Mouse (Mus musculus) forebrain, postnatal 0 days (tissue): ENCODE measurements around the gene Asb7. TPM values are rescaled to one million over a fixed set of nuclear protein-coding genes. Genes with fewer than 3 reads are reported as not detected.

Experiments
- ATAC-seq: fragments of 200-750 bp; cut with Nextera tagmentation; 2 replicates; pipeline ENCODE4 v1.8.0; 2017; ENCODE audit warnings: mild to moderate bottlenecking, moderate library complexity
- DNase-seq: peaks from one replicate; pipeline ENCODE4 v3.0.0-alpha.2; 2015
- H3K27ac ChIP-seq: fragments of 300-500 bp; sonication (generic); 2 replicates; pipeline ENCODE4 v1.5.1; 2014; ENCODE audit warnings: low read depth, mild to moderate bottlenecking, antibody characterized with exemption, low read length, moderate library complexity, mixed read lengths
- H3K27me3 ChIP-seq: fragments of 300-500 bp; sonication (generic); 2 replicates; pipeline ENCODE4 v1.6.1; 2014; ENCODE audit warnings: mild to moderate bottlenecking, low read length, mixed read lengths; ENCODE audit not compliant: insufficient read depth
- H3K36me3 ChIP-seq: fragments of 300-500 bp; sonication (generic); 2 replicates; pipeline ENCODE4 v1.6.1; 2014; ENCODE audit warnings: mild to moderate bottlenecking, moderate library complexity; ENCODE audit not compliant: insufficient read depth
- H3K4me1 ChIP-seq: fragments of 300-500 bp; sonication (generic); 2 replicates; pipeline ENCODE4 v1.6.1; 2014; ENCODE audit warnings: antibody characterized with exemption; ENCODE audit not compliant: insufficient read depth
- H3K4me2 ChIP-seq: fragments of 300-500 bp; sonication (generic); 2 replicates; pipeline ENCODE4 v1.6.1; 2014; ENCODE audit warnings: low read depth, mild to moderate bottlenecking, moderate library complexity
- H3K4me3 ChIP-seq: fragments of 300-500 bp; sonication (generic); 2 replicates; pipeline ENCODE4 v1.5.1; 2014; ENCODE audit warnings: low read depth, low read length, mixed read lengths
- H3K9ac ChIP-seq: fragments of 300-500 bp; sonication (generic); 2 replicates; pipeline ENCODE4 v1.6.1; 2014; ENCODE audit warnings: mild to moderate bottlenecking
- H3K9me3 ChIP-seq: fragments of 300-500 bp; sonication (generic); 2 replicates; pipeline ENCODE4 v1.6.1; 2016; ENCODE audit warnings: low read length
- CTCF ChIP-seq: sonication (generic); IDR thresholded peaks from 2 replicates; pipeline ENCODE4 v1.5.1; 2016; ENCODE audit warnings: antibody characterized with exemption, control low read depth, low read depth
- WGBS: fragments of 180-500 bp; shearing (Covaris S2); extraction: QIAGEN DNeasy Blood & Tissue Kit; methylation state at CpG from one replicate; pipeline ENCODE4 v1.1.7; 2014; 5-methylcytosine and 5-hydroxymethylcytosine counted together
- polyA plus RNA-seq: library from polyadenylated mRNA; unstranded; fragments of >200 nt; fragmentation: Nextera tagmentation; extraction: Ambion mirVana; gene quantifications from 2 replicates; pipeline ENCODE4 v1.2.1, GENCODE M21; 2015
- total RNA-seq: library from RNA; depleted of rRNA; stranded (reverse); fragments of >200 nt; gene quantifications from 2 replicates; pipeline ENCODE4 v1.2.3, GENCODE M21; 2014

Asb7 gene
- total and polyA plus RNA-seq, 2 experiments from 2014 or later = 12.3 to 29.9 TPM

- DNase-seq = no peak
- no peak overlapping the region for H3K27ac ChIP-seq
- TF ChIP-seq CTCF = no peak
- no peaks in the 10 kb centered on the region for H3K27me3 ChIP-seq
- no peaks in the 10 kb centered on the region for H3K9me3 ChIP-seq
- WGBS = 89% methylated on average over 6 of the region's 6 CpGs
- no peak overlapping the region for H3K4me2 ChIP-seq
- ATAC-seq = no peak
- H3K9ac ChIP-seq = no peak overlapping the region
- no peak overlapping the region for H3K4me3 ChIP-seq
- H3K36me3 ChIP-seq = peaks cover 11% of the 10 kb centered on the region; the same call in 1 of the 2 replicates
- no peaks in the 10 kb centered on the region for H3K4me1 ChIP-seq
Measured at GRCm38 (mm10) chr7:66724954-66725353, 35.6 kb upstream of the Asb7 start.

DNA sequence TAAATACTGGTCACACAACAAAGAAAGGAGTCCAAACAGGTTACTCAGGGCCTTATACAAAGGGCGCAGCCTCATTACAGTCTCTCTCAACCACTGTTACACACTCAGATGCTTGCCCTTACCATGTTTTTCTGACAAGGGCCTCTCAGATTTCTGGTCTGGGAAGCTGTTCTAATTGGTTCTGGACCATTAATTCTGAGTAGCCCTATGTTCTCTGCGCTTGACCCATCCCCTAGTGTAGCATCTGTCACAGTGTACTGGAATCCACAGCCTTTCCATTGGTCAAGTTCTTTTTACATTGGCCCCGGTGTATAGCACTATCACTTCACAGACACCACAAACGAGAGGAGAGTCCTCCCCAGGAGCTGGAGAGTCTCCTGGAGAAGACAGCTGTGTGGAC lies 35.1 kb upstream of the Asb7 start:
- peaks cover 11% of the 10 kb centered on the region; the same call in 1 of the 2 replicates for H3K36me3 ChIP-seq
- H3K9ac ChIP-seq = no peak overlapping the region
- no peaks in the 10 kb centered on the region for H3K27me3 ChIP-seq
- TF ChIP-seq CTCF = no peak
- WGBS = 74% methylated on average over 4 of the region's 4 CpGs
- no peak overlapping the region for H3K27ac ChIP-seq
- ATAC-seq = no peak
- H3K4me2 ChIP-seq = no peak overlapping the region
- H3K4me3 ChIP-seq = no peak overlapping the region
- peaks cover 1% of the 10 kb centered on the region; the same call in 1 of the 2 replicates for H3K9me3 ChIP-seq
- H3K4me1 ChIP-seq = no peaks in the 10 kb centered on the region
- DNase-seq = no peak

DNA sequence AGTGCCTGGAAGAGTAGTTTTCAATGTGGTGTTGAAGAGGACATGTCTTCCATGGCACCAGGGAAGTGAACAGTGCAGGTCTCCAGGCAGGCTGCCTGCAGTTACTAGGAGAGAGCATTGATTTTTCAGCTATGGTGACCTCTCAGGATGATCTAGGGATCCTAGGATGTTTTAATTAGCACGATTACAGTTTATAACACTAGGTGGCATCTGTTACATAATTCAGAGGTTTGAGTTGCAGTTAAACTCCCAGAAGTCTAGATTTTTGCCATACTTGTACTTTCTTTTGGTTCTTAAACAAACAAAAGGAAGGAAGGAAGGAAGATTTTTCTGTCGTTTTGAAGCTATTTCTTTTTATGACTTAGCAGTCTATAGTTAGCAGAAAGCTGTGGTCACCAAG lies 21.8 kb upstream of the Asb7 start:
- Histone ChIP-seq H3K4me2 (no peak overlapping the region), H3K4me3 (no peak overlapping the region), H3K9ac (no peak overlapping the region), H3K36me3 (peaks cover 44% of the 10 kb centered on the region), H3K4me1 (no peaks in the 10 kb centered on the region), H3K27ac (no peak overlapping the region), H3K27me3 (no peaks in the 10 kb centered on the region), H3K9me3 (no peaks in the 10 kb centered on the region)
- WGBS = 60% methylated on average over 2 of the region's 2 CpGs
- DNase-seq = peak; percentile 41
- peak; percentile 59 for TF ChIP-seq CTCF
- no peak for ATAC-seq

DNA sequence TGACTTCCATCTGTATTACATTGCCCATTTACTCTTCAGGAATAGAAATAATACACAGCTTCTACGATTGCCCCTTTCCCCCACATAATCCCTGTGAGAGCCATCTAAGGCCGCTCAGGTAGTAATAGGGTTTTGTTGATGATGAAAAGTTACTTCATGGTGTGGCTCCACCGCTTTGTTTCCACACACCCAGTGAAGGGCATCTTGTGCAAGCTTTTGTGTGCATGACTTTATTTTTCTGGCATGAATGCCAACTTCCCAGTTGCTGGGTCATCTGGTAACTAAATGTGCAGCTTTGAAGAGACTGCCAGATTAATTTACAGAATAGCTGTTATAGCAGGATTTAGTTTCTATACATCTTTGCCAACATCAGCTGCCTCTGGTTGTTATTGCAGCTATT lies 15.2 kb upstream of the Asb7 start:
- H3K4me2 ChIP-seq = no peak overlapping the region
- no peak overlapping the region for H3K4me3 ChIP-seq
- no peaks in the 10 kb centered on the region for H3K9me3 ChIP-seq
- TF ChIP-seq CTCF = no peak
- DNase-seq = no peak
- no peaks in the 10 kb centered on the region for H3K27me3 ChIP-seq
- no peaks in the 10 kb centered on the region for H3K4me1 ChIP-seq
- H3K27ac ChIP-seq = no peak overlapping the region
- peaks cover 28% of the 10 kb centered on the region for H3K36me3 ChIP-seq
- ATAC-seq = no peak
- 86% methylated on average over 3 of the region's 3 CpGs for WGBS
- H3K9ac ChIP-seq = no peak overlapping the region

GRCm38 (mm10) chr7:66702721-66703120 lies 13.3 kb upstream of the Asb7 start:
- Histone ChIP-seq H3K9ac (no peak overlapping the region), H3K9me3 (no peaks in the 10 kb centered on the region), H3K4me1 (no peaks in the 10 kb centered on the region), H3K4me3 (no peak overlapping the region), H3K27ac (no peak overlapping the region), H3K36me3 (0 out of 2 replicates have a peak, but pooled peaks cover 27% of the 10 kb centered on the region), H3K4me2 (no peak overlapping the region), H3K27me3 (no peaks in the 10 kb centered on the region)
- WGBS = 95% methylated on average over 7 of the region's 7 CpGs
- ATAC-seq = no peak
- no peak for TF ChIP-seq CTCF
- no peak for DNase-seq

- TF ChIP-seq CTCF = no peak
- ATAC-seq (no peak), DNase-seq (no peak)
- H3K36me3 ChIP-seq = peaks cover 12% of the 10 kb centered on the region; the same call in 1 of the 2 replicates
- 0 out of 2 replicates have a peak, but pooled peaks cover 3% of the 10 kb centered on the region for H3K4me1 ChIP-seq
- H3K4me2 ChIP-seq = no peak overlapping the region
- WGBS = 84% methylated on average over 7 of the region's 7 CpGs
- H3K27ac ChIP-seq = no peak overlapping the region
- no peak overlapping the region for H3K4me3 ChIP-seq
- H3K27me3 ChIP-seq = no peaks in the 10 kb centered on the region
- H3K9me3 ChIP-seq = no peaks in the 10 kb centered on the region
- no peak overlapping the region for H3K9ac ChIP-seq
Measured at GRCm38 (mm10) chr7:66694467-66694866, 5.1 kb upstream of the Asb7 start.

DNA sequence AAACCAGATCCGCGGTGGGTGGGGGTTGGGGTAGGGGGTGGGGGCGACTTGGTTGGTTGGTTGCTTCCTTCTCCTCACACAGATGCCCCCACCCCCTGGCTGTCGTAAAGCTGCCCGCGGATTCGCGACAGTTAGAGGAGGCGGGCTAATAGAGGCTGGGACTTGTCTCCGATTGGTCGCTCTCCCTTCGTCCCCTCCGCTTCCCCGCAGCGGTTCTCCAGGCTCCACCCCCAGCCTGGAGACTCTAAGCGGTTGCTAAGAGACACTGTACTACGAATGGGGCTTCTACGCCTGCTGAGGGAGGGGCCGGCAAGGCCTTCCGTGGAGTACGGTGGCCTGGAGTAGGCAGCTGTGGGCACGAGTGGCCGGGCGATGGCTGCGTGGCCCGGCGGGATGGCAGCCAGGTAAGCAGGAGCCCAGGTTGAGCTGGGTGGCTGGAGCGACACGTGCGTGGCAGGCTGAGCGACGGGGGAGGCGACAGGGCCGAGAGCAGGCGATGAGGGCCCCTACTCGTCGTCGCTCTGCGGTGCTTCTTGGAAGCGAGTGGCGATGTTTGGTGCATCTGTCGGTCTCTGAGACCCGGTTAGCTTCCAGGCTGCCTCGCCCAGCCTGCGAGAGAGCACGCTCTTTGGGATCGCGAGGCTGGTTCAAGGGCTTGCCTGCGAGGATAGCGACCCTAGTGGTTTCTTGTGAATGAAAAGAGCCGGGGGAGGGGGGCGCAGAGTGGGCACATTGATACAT lies 394 bp upstream of the Asb7 start, which contains the start of gene Lins1:
Gene Lins1 (plus strand): TSS at position 270 of the 741 bp plus-strand sequence.
- H3K4me1 ChIP-seq = peaks cover 9% of the 10 kb centered on the region
- peak within 1 kb of the TSS; percentile 84 for H3K9ac ChIP-seq
- DNase-seq (peak; percentile 99), ATAC-seq (peak; percentile 99)
- peak within 1 kb of the TSS; percentile 97 for H3K27ac ChIP-seq
- no peaks in the 10 kb centered on the region for H3K9me3 ChIP-seq
- H3K4me2 ChIP-seq = peak within 1 kb of the TSS; percentile 93
- H3K27me3 ChIP-seq = no peaks in the 10 kb centered on the region
- TF ChIP-seq CTCF = peak; percentile 73
- peak within 1 kb of the TSS; percentile 83 for H3K4me3 ChIP-seq
- no peaks in the 10 kb centered on the region for H3K36me3 ChIP-seq
- under 1% methylated on average over 51 of the region's 52 CpGs for whole genome bisulfite sequencing
